Mouse (Mus musculus): Measurements from ENCODE around the gene Abl1.
A peak's percentile ranks its signal among the peaks of the same experiment; 100 is the strongest.
"Not testable (repeated sequence)": the region's sequence is repeated elsewhere in the genome, so short reads cannot be mapped to it uniquely, and the experiment has no call there.

Gene Abl1

DNA sequence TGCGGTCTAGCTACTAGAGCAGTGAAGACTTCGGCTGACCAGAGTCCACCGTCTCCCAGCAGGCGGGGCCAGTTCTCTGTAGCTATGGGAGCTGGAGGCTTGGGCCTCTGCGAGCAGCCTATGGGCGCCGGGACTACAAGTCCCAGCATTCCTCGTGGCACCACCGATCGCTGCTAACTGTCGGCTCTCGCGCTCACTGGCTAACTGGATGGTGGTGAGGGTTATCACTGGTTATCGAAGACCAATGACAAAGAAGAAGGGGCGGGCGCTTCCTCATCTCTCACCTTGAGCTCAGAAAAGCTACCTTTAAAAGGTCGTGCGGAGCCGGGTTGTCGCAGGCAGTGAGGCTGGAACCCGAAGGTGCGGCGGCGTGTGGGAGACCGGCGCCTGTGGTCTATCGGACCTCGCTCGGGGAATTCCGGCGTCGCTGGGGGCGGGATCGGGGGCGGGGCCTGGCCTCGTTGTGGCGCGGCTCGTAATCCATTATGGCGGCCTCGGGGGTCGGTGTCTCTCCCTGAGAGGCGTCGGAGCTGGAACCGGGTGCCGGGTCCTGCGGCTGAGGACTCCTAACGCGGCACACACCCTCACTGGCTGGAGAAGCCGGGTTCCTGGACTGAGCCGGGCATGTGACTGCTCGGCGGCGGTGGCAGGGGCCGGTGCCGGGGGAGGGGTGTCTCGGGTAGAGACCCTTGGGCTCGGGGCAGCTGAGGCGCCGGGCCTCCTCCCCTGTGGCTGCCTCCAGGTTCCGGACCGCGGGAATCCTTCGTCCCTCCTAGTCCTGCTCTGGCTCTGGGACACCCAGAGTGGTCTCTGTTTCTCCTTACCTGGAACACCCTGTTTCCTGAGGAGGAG is at the start of gene Abl1:
Gene Abl1, plus strand, starts transcription at position 303 of the 852 bp plus-strand sequence.
- DNase-seq (ENCODE audit: low spot score in 2 of 2) = peak; percentile 70 to 90

DNA sequence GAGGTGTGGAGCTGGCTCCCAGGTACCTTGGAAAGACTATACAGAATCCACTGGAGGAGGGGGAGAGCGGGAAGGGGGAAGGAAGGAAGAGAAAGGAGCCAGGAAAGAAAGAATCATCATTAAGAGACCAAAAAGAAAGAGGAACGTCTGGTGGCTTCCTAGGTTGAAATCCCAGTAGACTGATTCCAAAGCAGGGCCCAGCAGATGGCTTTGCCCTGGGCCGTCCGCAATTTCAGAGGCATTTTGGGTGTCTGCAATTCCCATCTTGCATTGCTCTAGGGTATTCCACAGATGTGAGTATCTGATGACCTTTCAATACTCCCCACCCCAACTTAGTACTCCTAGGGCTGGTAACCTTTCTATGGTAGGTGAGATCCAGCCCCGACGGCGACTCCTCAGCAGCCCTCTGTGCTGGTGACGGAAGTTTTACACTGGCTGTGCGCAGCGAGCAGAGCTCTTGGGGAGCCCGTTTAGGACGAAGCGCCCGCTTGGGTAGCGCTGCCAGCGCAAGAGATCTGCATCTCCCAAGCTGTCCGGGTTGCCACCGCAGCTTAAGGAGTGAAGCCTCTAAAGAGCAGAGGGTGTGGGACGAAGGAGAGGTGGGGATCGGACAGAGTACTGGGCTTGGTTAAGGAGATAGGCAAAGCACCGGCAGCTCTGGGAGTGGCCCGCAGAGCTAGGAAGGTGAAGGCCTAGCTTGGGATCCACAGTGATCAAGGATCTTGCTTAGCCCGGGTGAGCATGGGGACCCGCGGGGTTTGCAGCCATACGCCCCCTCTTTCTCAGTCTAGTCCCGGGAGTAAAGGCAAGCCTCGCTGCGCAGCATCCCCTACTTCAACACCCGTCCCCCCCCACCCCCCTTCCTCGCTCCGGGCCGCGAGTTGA is 49.4 kb upstream of the Abl1 start:
- no peak for DNase-seq (ENCODE audit: low spot score in 2 of 2)

- DNase-seq (ENCODE audit: low spot score in 2 of 2) = no peak
Observed at GRCm38 (mm10) chr2:31639466-31639760, 48.8 kb upstream of the Abl1 start.

DNA sequence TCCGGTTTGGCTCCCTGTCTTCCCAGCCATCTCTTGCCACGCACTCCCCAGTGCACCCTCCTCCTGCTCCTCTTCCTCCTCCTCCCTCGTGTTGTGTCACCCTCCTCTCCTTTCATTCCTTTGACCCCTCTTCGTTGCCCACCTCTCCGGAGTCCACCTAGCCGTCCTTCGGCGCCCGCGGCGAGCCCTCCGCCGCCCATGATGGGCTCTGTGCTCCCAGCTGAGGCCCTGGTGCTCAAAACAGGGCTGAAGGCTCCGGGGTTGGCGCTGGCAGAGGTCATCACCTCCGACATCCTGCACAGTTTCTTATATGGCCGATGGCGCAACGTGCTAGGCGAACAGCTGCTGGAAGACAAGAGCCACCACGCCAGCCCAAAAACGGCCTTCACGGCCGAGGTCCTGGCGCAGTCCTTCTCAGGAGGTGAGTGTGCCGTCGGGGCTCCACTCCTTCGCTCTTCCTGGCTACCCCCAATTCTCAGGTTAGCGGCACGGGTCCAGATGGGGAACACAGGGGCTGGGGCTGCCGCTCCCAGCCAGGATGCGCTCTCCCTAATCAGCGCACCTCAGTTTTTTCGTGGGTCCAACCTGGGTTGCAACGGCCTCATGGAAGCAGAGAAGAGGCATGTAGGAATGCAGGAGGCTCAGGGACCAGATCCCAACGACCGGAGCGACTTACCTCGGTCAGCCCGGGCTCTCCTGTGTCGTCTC is 48.1 kb upstream of the Abl1 start, which contains the start of gene Prdm12:
Gene Prdm12, plus strand, starts transcription at position 137 of the 708 bp plus-strand sequence.
- no peak for DNase-seq (ENCODE audit: low spot score in 2 of 2)

DNA sequence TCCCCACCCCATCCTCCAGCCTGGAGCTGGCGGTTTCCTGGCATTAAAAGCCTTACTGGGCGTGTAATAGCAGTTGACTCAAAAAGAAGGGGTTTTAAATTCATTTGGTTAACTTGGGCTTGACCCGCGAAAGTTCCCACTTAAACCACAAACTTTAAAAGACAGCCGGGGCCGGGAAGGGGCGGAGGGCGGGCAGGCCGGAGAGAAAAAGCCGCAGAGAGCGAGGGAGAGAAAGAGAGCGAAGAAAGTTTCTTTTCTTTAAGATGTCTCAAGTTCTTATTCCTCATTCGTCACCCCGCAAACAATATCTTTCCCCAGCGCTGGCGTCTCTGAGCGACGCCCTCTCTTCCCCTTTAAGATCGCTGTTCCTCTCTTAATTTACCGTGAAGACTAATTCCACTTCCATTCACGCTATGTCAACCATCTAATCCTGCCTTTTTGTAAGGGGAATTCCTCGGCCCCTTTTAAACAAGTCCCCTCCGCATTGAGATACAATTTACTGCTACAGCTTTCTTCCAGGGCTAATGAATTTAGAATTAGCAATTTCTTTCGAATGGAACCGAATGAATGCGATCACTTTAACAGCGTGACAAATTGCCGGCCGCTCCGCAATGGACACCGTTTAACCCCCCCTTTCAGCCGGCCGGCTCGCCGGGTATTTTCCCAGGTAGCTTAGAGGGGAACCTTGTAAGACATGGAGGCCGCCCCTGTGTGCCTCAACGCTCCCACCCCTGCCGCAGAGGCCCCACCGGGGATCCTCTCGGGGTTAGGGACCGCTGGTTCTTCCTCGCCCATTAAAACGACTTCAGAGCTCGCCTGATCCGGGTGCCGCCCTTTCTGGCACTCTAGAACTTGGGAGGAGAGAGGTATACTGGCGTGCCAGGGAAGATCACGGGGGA is 47.3 kb upstream of the Abl1 start:
- DNase-seq (ENCODE audit: low spot score in 2 of 2) = no peak

- DNase-seq (ENCODE audit: low spot score in 2 of 2) = no peak
Observed at GRCm38 (mm10) chr2:31641508-31641830, 46.7 kb upstream of the Abl1 start.

- no peak for DNase-seq (ENCODE audit: low spot score in 2 of 2)
Observed at GRCm38 (mm10) chr2:31641929-31642328, 46.2 kb upstream of the Abl1 start.

DNA sequence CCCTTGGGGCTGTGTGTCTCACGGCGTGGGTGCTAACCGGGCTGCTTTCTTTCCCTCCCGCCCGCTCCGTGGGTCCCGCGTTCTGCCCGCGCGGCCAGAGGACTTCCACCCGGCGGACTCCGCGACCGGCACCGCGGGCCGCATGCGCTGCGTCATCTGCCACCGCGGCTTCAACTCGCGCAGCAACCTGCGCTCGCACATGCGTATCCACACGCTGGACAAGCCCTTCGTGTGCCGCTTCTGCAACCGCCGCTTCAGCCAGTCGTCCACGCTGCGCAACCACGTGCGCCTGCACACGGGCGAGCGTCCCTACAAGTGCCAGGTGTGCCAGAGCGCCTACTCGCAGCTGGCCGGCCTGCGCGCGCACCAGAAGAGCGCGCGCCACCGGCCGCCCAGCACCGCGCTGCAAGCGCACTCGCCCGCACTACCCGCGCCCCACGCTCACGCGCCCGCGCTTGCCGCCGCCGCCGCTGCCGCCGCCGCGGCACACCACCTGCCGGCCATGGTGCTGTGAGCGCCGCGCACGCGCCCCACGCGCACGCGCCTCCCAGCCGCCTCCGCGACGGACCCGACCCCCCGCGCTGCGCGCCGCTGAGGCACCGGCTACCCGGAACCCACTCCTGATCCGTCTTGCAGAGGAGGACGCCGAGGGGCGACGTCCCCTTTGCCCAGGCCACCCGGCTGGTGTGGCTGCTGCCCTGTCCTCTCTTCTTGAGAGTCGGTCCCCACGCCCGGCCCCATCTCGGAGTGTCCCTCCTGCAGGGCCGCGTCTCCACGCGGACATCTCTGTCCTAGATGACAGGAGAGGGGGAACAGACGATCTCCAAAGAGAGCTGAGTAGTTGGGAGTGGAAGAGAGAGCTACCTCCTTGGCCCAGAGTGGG is 34.0 kb upstream of the Abl1 start:
- peak in 1 of 2 experiments; percentile 46 for DNase-seq (ENCODE audit: low spot score in 2 of 2)

GRCm38 (mm10) chr2:31654854-31655559 is 33.2 kb upstream of the Abl1 start:
- peak; percentile 50 to 69 for DNase-seq (ENCODE audit: low spot score in 2 of 2)

- no peak for DNase-seq (ENCODE audit: low spot score in 2 of 2)
Observed at GRCm38 (mm10) chr2:31656374-31656773, 31.8 kb upstream of the Abl1 start.

- no peak for DNase-seq (ENCODE audit: low spot score in 2 of 2)
Observed at GRCm38 (mm10) chr2:31662939-31663803, 25.0 kb upstream of the Abl1 start.

GRCm38 (mm10) chr2:31663804-31664180 is 24.4 kb upstream of the Abl1 start:
- DNase-seq (ENCODE audit: low spot score in 2 of 2) = no peak

- peak in 1 of 2 experiments; percentile 36 for DNase-seq (ENCODE audit: low spot score in 2 of 2)
Observed at GRCm38 (mm10) chr2:31667332-31667731, 20.8 kb upstream of the Abl1 start.

GRCm38 (mm10) chr2:31670551-31671035 is 17.6 kb upstream of the Abl1 start, which contains the start of gene Exosc2:
Exosc2 (plus strand) TSS chr2:31670715.
- DNase-seq (ENCODE audit: low spot score in 2 of 2) = peak; percentile 57 to 89

DNA sequence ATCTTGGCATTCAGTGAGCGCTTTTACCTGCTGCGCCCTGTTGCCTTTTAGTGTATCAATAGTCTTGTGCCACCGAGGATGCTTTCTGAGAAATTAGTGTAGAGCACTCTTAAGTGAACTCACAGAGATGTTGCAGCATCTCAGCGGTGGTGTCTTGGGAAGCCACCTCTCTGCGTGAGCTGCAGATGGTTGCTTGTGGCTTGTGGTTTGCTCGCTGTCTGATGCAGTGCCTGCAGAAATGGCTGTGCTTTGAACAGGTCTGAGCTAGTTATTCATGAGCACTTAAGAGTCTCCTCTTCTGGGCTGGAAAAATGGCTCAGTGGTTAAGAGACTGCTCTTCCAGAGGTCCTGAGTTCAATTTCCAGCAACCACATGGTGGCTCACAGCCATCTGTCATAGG is 9.5 kb upstream of the Abl1 start:
- no peak for DNase-seq (ENCODE audit: low spot score in 2 of 2)

DNA sequence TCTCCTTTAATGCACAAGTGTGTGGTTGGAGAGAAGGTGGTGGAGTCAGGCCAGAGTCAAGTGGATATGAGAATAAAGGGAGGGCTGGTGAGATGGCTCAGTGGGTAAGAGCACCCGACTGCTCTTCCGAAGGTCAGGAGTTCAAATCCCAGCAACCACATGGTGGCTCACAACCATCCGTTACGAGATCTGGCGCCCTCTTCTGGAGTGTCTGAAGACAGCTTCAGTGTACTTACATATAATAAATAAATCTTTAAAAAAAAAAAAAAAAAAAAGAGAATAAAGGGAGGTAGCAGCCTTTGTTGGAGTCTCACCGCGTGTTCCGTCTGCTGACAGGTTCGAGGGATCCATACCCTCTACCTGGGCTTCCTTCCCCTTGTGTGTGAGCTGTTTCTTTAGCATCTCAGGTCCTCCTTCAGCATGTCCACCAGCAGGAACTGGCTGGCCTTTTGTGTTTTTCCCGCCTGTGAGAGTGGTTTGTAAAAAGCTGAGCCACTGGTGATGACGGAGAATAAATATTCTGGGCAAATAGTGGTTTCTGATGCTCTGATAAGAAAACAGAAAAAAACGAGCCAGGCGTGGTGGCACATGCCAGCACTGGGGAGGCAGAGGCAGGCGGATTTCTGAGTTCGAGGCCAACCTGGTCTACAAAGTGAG is 7.0 kb upstream of the Abl1 start:
- DNase-seq (ENCODE audit: low spot score in 2 of 2) = not testable (repeated sequence)

DNA sequence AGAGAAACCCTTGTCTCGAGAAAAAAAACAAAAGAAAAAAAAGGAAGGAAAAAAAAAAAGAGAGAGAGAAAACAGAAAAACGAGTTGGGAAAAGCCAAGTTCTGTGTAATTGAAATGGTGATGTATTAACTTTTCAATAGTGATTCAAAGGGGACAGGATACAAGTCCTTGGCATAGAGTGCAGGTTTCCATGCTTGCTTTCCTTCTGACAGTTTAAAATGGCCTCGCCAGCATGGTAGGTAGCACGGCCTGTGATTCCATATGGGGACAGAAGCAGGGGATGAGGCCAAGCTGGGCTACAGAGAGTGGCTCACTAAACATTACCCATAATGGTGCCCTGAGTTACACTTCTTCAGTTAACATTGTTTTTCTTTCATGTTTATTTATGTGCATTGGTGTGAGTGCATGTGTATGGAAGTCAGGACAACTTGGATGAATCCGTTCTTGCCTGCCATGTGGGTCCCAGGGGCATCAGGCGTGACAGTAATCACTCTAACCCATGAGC is 6.4 kb upstream of the Abl1 start:
- no peak for DNase-seq (ENCODE audit: low spot score in 2 of 2)

DNA sequence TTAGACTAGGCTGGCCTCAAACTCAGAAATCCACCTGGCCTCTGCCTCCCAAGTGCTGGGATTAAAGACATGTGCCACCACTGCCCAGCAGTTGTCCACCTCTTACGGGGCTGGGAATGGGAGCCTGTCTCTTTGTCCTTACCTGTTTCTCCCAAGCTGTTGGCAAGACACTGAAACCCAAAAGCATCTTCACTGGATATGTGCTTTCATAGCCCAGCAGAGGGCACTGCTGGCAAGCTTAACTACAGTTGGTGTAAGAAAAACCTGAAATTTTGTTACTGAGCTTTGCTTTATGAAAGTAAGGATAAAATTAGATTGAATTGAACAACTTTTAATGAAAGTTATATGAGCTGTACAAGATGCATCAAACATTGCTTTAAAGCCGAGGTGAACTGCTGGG is 4.5 kb upstream of the Abl1 start:
- peak in 1 of 2 experiments; percentile 49 for DNase-seq (ENCODE audit: low spot score in 2 of 2)
